ENCODE assay signal across 12 mouse cellular contexts in the genomic region with DNA sequence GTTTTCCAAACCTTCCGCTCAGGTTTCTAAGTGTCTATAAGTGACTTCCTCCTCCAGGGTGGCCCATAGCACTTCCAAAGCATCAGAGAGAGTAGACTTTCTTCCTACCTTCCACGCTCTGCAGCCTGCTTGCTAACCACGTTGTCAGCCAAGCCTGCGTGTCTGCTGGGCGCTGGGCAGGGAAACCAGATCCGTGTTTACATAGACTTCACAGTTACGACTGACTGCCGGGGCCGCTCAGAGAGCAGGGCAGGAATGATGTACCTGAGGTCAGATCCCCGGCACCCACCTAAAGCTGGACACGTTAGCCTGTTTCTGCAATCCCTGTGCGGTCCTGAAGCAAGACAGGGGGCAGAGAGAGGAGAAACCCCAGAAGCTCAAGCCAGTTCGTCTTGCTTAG. TPM values are rescaled to one million over a fixed set of nuclear protein-coding genes. Genes with fewer than 3 reads are reported as not detected.
DNase-seq lines count a peak whose midpoint lies in the region; ATAC-seq and TF ChIP-seq lines count a peak whose summit lies in the region.
"Had no signal": no experiment of that assay in that cellular context is flagged by ENCODE, and none has a peak within 500 bp of the region (broad histone marks: within the 10 kb centered on the region; RNA-seq: fewer than 3 reads in every experiment).

No protein-coding gene starts in this region.

- peaks cover 36 to 55% of the 10 kb centered on the region in 2 experiments for H3K4me1 ChIP-seq in heart, embryonic 14.5 days (ENCODE audit: control insufficient read depth in 2 of 2, insufficient read depth in 2 of 2, low read length in 2 of 2)
- H3K4me1 ChIP-seq in liver, embryonic 14.5 days (replicated peaks; ENCODE audit: control insufficient read depth in 2 of 2, insufficient read depth in 2 of 2, low read length in 1 of 2), result 0 out of 4 replicates have a peak, but pooled peaks cover 0 to 2% of the 10 kb centered on the region in 2 experiments
- no peaks in the 10 kb centered on the region for H3K4me1 ChIP-seq in liver, postnatal 0 days (ENCODE audit: insufficient read depth)
- peaks cover 18% of the 10 kb centered on the region for H3K4me1 ChIP-seq in hindbrain, embryonic 12.5 days
- peaks cover 15% of the 10 kb centered on the region; the same call in 1 of the 2 replicates for H3K4me1 ChIP-seq in midbrain, embryonic 14.5 days (ENCODE audit: control insufficient read depth, insufficient read depth, low read length)

- no peak for DNase-seq in heart, postnatal 36 days
- DNase-seq in liver, embryonic 14.5 days (ENCODE audit: low read depth in 3 of 3, low spot score in 3 of 3), result peak in 1 of 3 experiments; percentile 19
- DNase-seq in liver, postnatal 0 days, result no peak
- DNase-seq in midbrain, embryonic 14.5 days, result no peak
- no peak for DNase-seq in ovary, adult 18-20 months (ENCODE audit: low spot score)
- DNase-seq in layer of hippocampus, adult 9-11 months, result no peak
- DNase-seq: cerebellum, adult 18-20 months; embryo, embryonic 11 days had no signal

- H3K4me3 ChIP-seq in heart, embryonic 14.5 days (ENCODE audit: control insufficient read depth in 1 of 2, insufficient read depth in 1 of 2, low read depth in 1 of 2, low read length in 2 of 2), result no peak overlapping the region
- H3K4me3 ChIP-seq in liver, embryonic 14.5 days (ENCODE audit: insufficient read depth in 1 of 2, low read depth in 2 of 2, low read length in 2 of 2), result no peak overlapping the region
- H3K4me3 ChIP-seq in liver, postnatal 0 days (ENCODE audit: low read depth, low read length), result no peak overlapping the region
- H3K4me3 ChIP-seq in hindbrain, embryonic 12.5 days, result no peak overlapping the region
- no peak overlapping the region for H3K4me3 ChIP-seq in midbrain, embryonic 14.5 days (replicated peaks; ENCODE audit: low read depth, low read length)
- H3K4me3 ChIP-seq: limb, embryonic 15.5 days had no signal

- 79% methylated on average over 13 of the region's 13 CpGs for WGBS in heart, embryonic 14.5 days
- WGBS in liver, embryonic 14.5 days (ENCODE audit: insufficient replicate concordance), result 80% methylated on average over 13 of the region's 13 CpGs
- 74% methylated on average over 13 of the region's 13 CpGs for WGBS in liver, postnatal 0 days (ENCODE audit: insufficient replicate concordance)
- WGBS in hindbrain, embryonic 12.5 days, result 72% methylated on average over 13 of the region's 13 CpGs
- WGBS in midbrain, embryonic 14.5 days, result 90% methylated on average over 13 of the region's 13 CpGs

- no peak for ATAC-seq in heart, embryonic 14.5 days (ENCODE audit: insufficient number of reproducible peaks, insufficient read depth, low FRiP score, low read depth)
- ATAC-seq in liver, embryonic 14.5 days (ENCODE audit: insufficient read depth), result 0 out of 2 replicates have a peak, but pooled peaks have one; percentile 16
- ATAC-seq in liver, postnatal 0 days, result no peak
- no peak for ATAC-seq in hindbrain, embryonic 12.5 days (ENCODE audit: low FRiP score)
- no peak for ATAC-seq in midbrain, embryonic 14.5 days (ENCODE audit: low FRiP score, low TSS enrichment)

- TF ChIP-seq CTCF in liver, embryonic 14.5 days (IDR thresholded peaks at IDR 0.05; ENCODE audit: low read depth), result no peak
- TF ChIP-seq CTCF in liver, postnatal 0 days (IDR thresholded peaks at IDR 0.05; ENCODE audit: low read depth), result no peak

- no peak overlapping the region for H3K4me2 ChIP-seq in heart, embryonic 14.5 days (ENCODE audit: low read length)
- H3K4me2 ChIP-seq in liver, embryonic 14.5 days (ENCODE audit: low read depth), result no peak overlapping the region
- H3K4me2 ChIP-seq in liver, postnatal 0 days (ENCODE audit: low read depth, low read length), result no peak overlapping the region
- no peak overlapping the region for H3K4me2 ChIP-seq in hindbrain, embryonic 12.5 days (replicated peaks)
- H3K4me2 ChIP-seq in midbrain, embryonic 14.5 days (ENCODE audit: low read length), result no peak overlapping the region
- H3K4me2 ChIP-seq: limb, embryonic 15.5 days had no signal

- H3K9ac ChIP-seq in heart, embryonic 14.5 days (ENCODE audit: low read length), result peak overlapping the region; percentile 1; the same call in 1 of the 2 replicates
- no peak overlapping the region for H3K9ac ChIP-seq in liver, embryonic 14.5 days (replicated peaks)
- no peak overlapping the region for H3K9ac ChIP-seq in liver, postnatal 0 days (replicated peaks)
- H3K9ac ChIP-seq in hindbrain, embryonic 12.5 days, result no peak overlapping the region
- no peak overlapping the region for H3K9ac ChIP-seq in midbrain, embryonic 14.5 days (replicated peaks; ENCODE audit: low read length)
- H3K9ac ChIP-seq: limb, embryonic 15.5 days had no signal

- H3K9me3 ChIP-seq in heart, embryonic 14.5 days (ENCODE audit: control insufficient read depth, low read length), result no peaks in the 10 kb centered on the region
- no peaks in the 10 kb centered on the region for H3K9me3 ChIP-seq in liver, embryonic 14.5 days (ENCODE audit: control insufficient read depth, low read length)
- no peaks in the 10 kb centered on the region for H3K9me3 ChIP-seq in liver, postnatal 0 days (ENCODE audit: low read length)
- no peaks in the 10 kb centered on the region for H3K9me3 ChIP-seq in hindbrain, embryonic 12.5 days (replicated peaks)
- no peaks in the 10 kb centered on the region for H3K9me3 ChIP-seq in midbrain, embryonic 14.5 days (ENCODE audit: control insufficient read depth, low read length)
- H3K9me3 ChIP-seq: limb, embryonic 15.5 days had no signal

- peaks cover 72% of the 10 kb centered on the region for H3K36me3 ChIP-seq in heart, embryonic 14.5 days (ENCODE audit: control insufficient read depth, insufficient read depth, low read length)
- peaks cover 5% of the 10 kb centered on the region for H3K36me3 ChIP-seq in liver, embryonic 14.5 days (replicated peaks; ENCODE audit: control insufficient read depth, insufficient read depth, low read depth)
- H3K36me3 ChIP-seq in liver, postnatal 0 days (replicated peaks; ENCODE audit: insufficient read depth, low read length), result peaks cover 30% of the 10 kb centered on the region
- H3K36me3 ChIP-seq in hindbrain, embryonic 12.5 days, result peaks cover 36% of the 10 kb centered on the region
- H3K36me3 ChIP-seq in midbrain, embryonic 14.5 days (ENCODE audit: control insufficient read depth, insufficient read depth, low read length), result 0 out of 2 replicates have a peak, but pooled peaks cover 26% of the 10 kb centered on the region

- no peaks in the 10 kb centered on the region for H3K27me3 ChIP-seq in heart, embryonic 14.5 days (ENCODE audit: control insufficient read depth, insufficient read depth, low read length)
- H3K27me3 ChIP-seq in liver, embryonic 14.5 days (ENCODE audit: control insufficient read depth, insufficient read depth, low read length), result no peaks in the 10 kb centered on the region
- H3K27me3 ChIP-seq in liver, postnatal 0 days (ENCODE audit: insufficient read depth, low read length), result no peaks in the 10 kb centered on the region
- H3K27me3 ChIP-seq in hindbrain, embryonic 12.5 days, result no peaks in the 10 kb centered on the region
- H3K27me3 ChIP-seq in midbrain, embryonic 14.5 days (ENCODE audit: control insufficient read depth, insufficient read depth, low read length), result no peaks in the 10 kb centered on the region
- H3K27me3 ChIP-seq: limb, embryonic 15.5 days had no signal

- H3K27ac ChIP-seq in heart, embryonic 14.5 days (replicated peaks in 1 of 2; ENCODE audit: control insufficient read depth in 1 of 2, insufficient read depth in 1 of 2, low read depth in 2 of 2, low read length in 2 of 2), result peak overlapping the region; percentile 46 to 55; a peak in 2 of 4 replicates
- H3K27ac ChIP-seq in liver, embryonic 14.5 days, result no peak overlapping the region
- H3K27ac ChIP-seq in liver, postnatal 0 days (ENCODE audit: low read depth), result no peak overlapping the region
- H3K27ac ChIP-seq in hindbrain, embryonic 12.5 days, result peak overlapping the region; percentile 45
- peak overlapping the region; percentile 55 for H3K27ac ChIP-seq in midbrain, embryonic 14.5 days (replicated peaks; ENCODE audit: low read depth, low read length)
- H3K27ac ChIP-seq: limb, embryonic 15.5 days had no signal

- intact Hi-C loops in heart, postnatal 36 days (cut with DNase I), result no loop called here

- TF ChIP-seq EP300 in liver, embryonic 14.5 days (IDR thresholded peaks at IDR 0.05; ENCODE audit: low read depth), result no peak
- no peak for TF ChIP-seq EP300 in liver, postnatal 0 days (IDR thresholded peaks at IDR 0.05; ENCODE audit: low read depth)

RNA-seq across cellular contexts. Expression of a gene that starts 36.1 kb away (rescaled TPM):
- polyA plus RNA-seq in heart, embryonic 14.5 days (2014; fragmentation: Nextera tagmentation; extraction: Ambion mirVana), result 0.92 and 1.6 TPM in 2 replicates
- 1 to 10 TPM; 3.1 to 4.0 TPM for total RNA-seq in heart, postnatal 36 days (2021)
- polyA plus RNA-seq in liver, embryonic 14.5 days (2012; rRNA removed), result 0.15 TPM in 1 of 2 replicates, not detected in the other
- polyA plus RNA-seq in liver, embryonic 14.5 days (2014; fragmentation: Nextera tagmentation; extraction: Ambion mirVana), result not detected in 2 replicates
- polyA plus RNA-seq in liver, postnatal 0 days (2015; fragmentation: Nextera tagmentation; extraction: Ambion mirVana), result 0.38 and 0.65 TPM in 2 replicates
- 3.8 and 7.2 TPM in 2 replicates for polyA plus RNA-seq in hindbrain, embryonic 12.5 days (2016; fragmentation: Nextera tagmentation; extraction: Ambion mirVana)
- not detected in 2 replicates for polyA plus RNA-seq in midbrain, embryonic 14.5 days (2014; fragmentation: Nextera tagmentation; extraction: Ambion mirVana)
- total RNA-seq: megakaryocyte, adult 5-6 weeks had no signal

Comparison
In these comparisons a context has a peak if more than half of its experiments do, and no peak if none do; other contexts are left out.
1. H3K27ac ChIP-seq: peak in heart, embryonic 14.5 days (2 of 2), hindbrain, embryonic 12.5 days (single experiment) and midbrain, embryonic 14.5 days (single experiment); none in liver, embryonic 14.5 days (single experiment) and liver, postnatal 0 days (single experiment).